Mouse (Mus musculus): Measurements from ENCODE around the gene Bcl2l12. TPM values are rescaled to one million over a fixed set of nuclear protein-coding genes. Genes with fewer than 3 reads are reported as not detected.

Bcl2l12 gene
- polyA plus RNA-seq, 1 experiment from 2014 or later: 66.7 TPM

- Histone ChIP-seq H3K27me3 (no peaks in the 10 kb centered on the region), H3K4me3 (no peak overlapping the region)
- WGBS: 75% methylated on average over 7 of the region's 7 CpGs
These were observed 32.5 kb downstream of the Bcl2l12 start for GRCm38 (mm10) chr7:44965975-44966374.

GRCm38 (mm10) chr7:44964990-44965389 lies 33.5 kb downstream of the Bcl2l12 start:
- H3K27me3 ChIP-seq: no peaks in the 10 kb centered on the region
- peaks cover 13% of the 10 kb centered on the region; the same call in 1 of the 2 replicates for H3K36me3 ChIP-seq
- H3K9ac ChIP-seq: no peak overlapping the region
- ATAC-seq (ENCODE audit: borderline replicate concordance, extremely low read depth, low FRiP score, low TSS enrichment): no peak
- no peak overlapping the region for H3K4me3 ChIP-seq
- no peak overlapping the region for H3K27ac ChIP-seq
- no peaks in the 10 kb centered on the region for H3K9me3 ChIP-seq
- H3K4me1 ChIP-seq: no peaks in the 10 kb centered on the region
- WGBS: 90% methylated on average over 13 of the region's 13 CpGs
- no peak overlapping the region for H3K4me2 ChIP-seq

More at GRCm38 (mm10) chr7:44965975-44966374, 32.5 kb downstream of the Bcl2l12 start:
- Histone ChIP-seq H3K36me3 (peaks cover 13% of the 10 kb centered on the region; the same call in 1 of the 2 replicates), H3K27ac (no peak overlapping the region), H3K9me3 (no peaks in the 10 kb centered on the region), H3K9ac (no peak overlapping the region), H3K4me1 (peaks cover 4% of the 10 kb centered on the region), H3K4me2 (no peak overlapping the region)
- no peak for ATAC-seq (ENCODE audit: borderline replicate concordance, extremely low read depth, low FRiP score, low TSS enrichment)

GRCm38 (mm10) chr7:44962831-44963230 lies 35.7 kb downstream of the Bcl2l12 start:
- Histone ChIP-seq H3K4me3 (no peak overlapping the region), H3K36me3 (peaks cover 13% of the 10 kb centered on the region; the same call in 1 of the 2 replicates), H3K4me2 (no peak overlapping the region), H3K27ac (no peak overlapping the region), H3K4me1 (no peaks in the 10 kb centered on the region), H3K9me3 (no peaks in the 10 kb centered on the region), H3K9ac (no peak overlapping the region), H3K27me3 (no peaks in the 10 kb centered on the region)
- ATAC-seq (ENCODE audit: borderline replicate concordance, extremely low read depth, low FRiP score, low TSS enrichment): no peak
- 86% methylated on average over 5 of the region's 5 CpGs for WGBS

GRCm38 (mm10) chr7:44962337-44962736 lies 36.2 kb downstream of the Bcl2l12 start:
- ATAC-seq (ENCODE audit: borderline replicate concordance, extremely low read depth, low FRiP score, low TSS enrichment): no peak
- no peaks in the 10 kb centered on the region; the same call in 1 of the 2 replicates for H3K4me1 ChIP-seq

GRCm38 (mm10) chr7:44960512-44960910 lies 38.0 kb downstream of the Bcl2l12 start:
- WGBS: 85% methylated on average over 13 of the region's 13 CpGs
- H3K9me3 ChIP-seq: no peaks in the 10 kb centered on the region
- ATAC-seq (ENCODE audit: borderline replicate concordance, extremely low read depth, low FRiP score, low TSS enrichment): no peak

More at GRCm38 (mm10) chr7:44962337-44962736, 36.2 kb downstream of the Bcl2l12 start:
- Histone ChIP-seq H3K4me2 (no peak overlapping the region), H3K36me3 (peaks cover 13% of the 10 kb centered on the region; the same call in 1 of the 2 replicates), H3K4me3 (no peak overlapping the region), H3K27ac (no peak overlapping the region), H3K9ac (no peak overlapping the region), H3K27me3 (no peaks in the 10 kb centered on the region), H3K9me3 (no peaks in the 10 kb centered on the region)
- WGBS: 57% methylated on average over 8 of the region's 8 CpGs

GRCm38 (mm10) chr7:44959874-44960511 lies 38.5 kb downstream of the Bcl2l12 start:
- no peak overlapping the region for H3K4me3 ChIP-seq
- no peaks in the 10 kb centered on the region; the same call in 1 of the 2 replicates for H3K4me1 ChIP-seq
- no peak for ATAC-seq (ENCODE audit: borderline replicate concordance, extremely low read depth, low FRiP score, low TSS enrichment)
- no peak overlapping the region for H3K4me2 ChIP-seq
- H3K36me3 ChIP-seq: peaks cover 6% of the 10 kb centered on the region; the same call in 1 of the 2 replicates
- no peak overlapping the region for H3K27ac ChIP-seq
- H3K9me3 ChIP-seq: no peaks in the 10 kb centered on the region
- H3K9ac ChIP-seq: no peak overlapping the region
- WGBS: 84% methylated on average over 10 of the region's 10 CpGs
- H3K27me3 ChIP-seq: no peaks in the 10 kb centered on the region

More at GRCm38 (mm10) chr7:44960512-44960910, 38.0 kb downstream of the Bcl2l12 start:
- peaks cover 7% of the 10 kb centered on the region; the same call in 1 of the 2 replicates for H3K36me3 ChIP-seq
- no peaks in the 10 kb centered on the region for H3K27me3 ChIP-seq
- no peak overlapping the region for H3K27ac ChIP-seq
- no peak overlapping the region for H3K9ac ChIP-seq
- no peak overlapping the region for H3K4me2 ChIP-seq
- H3K4me3 ChIP-seq: no peak overlapping the region
- H3K4me1 ChIP-seq: no peaks in the 10 kb centered on the region; the same call in 1 of the 2 replicates

GRCm38 (mm10) chr7:44959281-44959680 lies 39.2 kb downstream of the Bcl2l12 start:
- Histone ChIP-seq H3K36me3 (peaks cover 6% of the 10 kb centered on the region; the same call in 1 of the 2 replicates), H3K4me3 (no peak overlapping the region), H3K9me3 (no peaks in the 10 kb centered on the region), H3K9ac (no peak overlapping the region), H3K4me1 (no peaks in the 10 kb centered on the region; the same call in 1 of the 2 replicates), H3K27ac (no peak overlapping the region), H3K27me3 (no peaks in the 10 kb centered on the region), H3K4me2 (no peak overlapping the region)
- ATAC-seq (ENCODE audit: borderline replicate concordance, extremely low read depth, low FRiP score, low TSS enrichment): no peak
- WGBS: 76% methylated on average over 8 of the region's 8 CpGs

GRCm38 (mm10) chr7:44958208-44958607 lies 40.3 kb downstream of the Bcl2l12 start:
- H3K4me3 ChIP-seq: no peak overlapping the region
- H3K4me2 ChIP-seq: no peak overlapping the region
- no peak for ATAC-seq (ENCODE audit: borderline replicate concordance, extremely low read depth, low FRiP score, low TSS enrichment)
- H3K4me1 ChIP-seq: peaks cover under 1% of the 10 kb centered on the region
- H3K36me3 ChIP-seq: 0 out of 2 replicates have a peak, but pooled peaks cover 3% of the 10 kb centered on the region
- no peaks in the 10 kb centered on the region for H3K27me3 ChIP-seq
- 46% methylated on average over 7 of the region's 7 CpGs for WGBS
- no peak overlapping the region for H3K27ac ChIP-seq
- no peak overlapping the region for H3K9ac ChIP-seq
- no peaks in the 10 kb centered on the region for H3K9me3 ChIP-seq

- H3K9ac ChIP-seq: 0 out of 2 replicates have a peak overlapping the region, but pooled peaks have one; percentile 7
- peak overlapping the region; percentile 50 for H3K27ac ChIP-seq
These were observed 41.2 kb downstream of the Bcl2l12 start for GRCm38 (mm10) chr7:44957183-44957835.

GRCm38 (mm10) chr7:44956266-44956665 lies 42.2 kb downstream of the Bcl2l12 start:
- Histone ChIP-seq H3K9me3 (no peaks in the 10 kb centered on the region), H3K4me1 (peaks cover 17% of the 10 kb centered on the region), H3K4me3 (no peak overlapping the region), H3K27me3 (peaks cover 6% of the 10 kb centered on the region), H3K9ac (no peak overlapping the region), H3K27ac (no peak overlapping the region), H3K4me2 (no peak overlapping the region), H3K36me3 (no peaks in the 10 kb centered on the region)
- 59% methylated on average over 6 of the region's 6 CpGs for WGBS
- no peak for ATAC-seq (ENCODE audit: borderline replicate concordance, extremely low read depth, low FRiP score, low TSS enrichment)

More at GRCm38 (mm10) chr7:44957183-44957835, 41.2 kb downstream of the Bcl2l12 start:
- Histone ChIP-seq H3K27me3 (no peaks in the 10 kb centered on the region), H3K9me3 (no peaks in the 10 kb centered on the region), H3K4me2 (no peak overlapping the region), H3K4me1 (peaks cover 7% of the 10 kb centered on the region), H3K4me3 (no peak overlapping the region), H3K36me3 (no peaks in the 10 kb centered on the region)
- WGBS: 62% methylated on average over 20 of the region's 20 CpGs
- ATAC-seq (ENCODE audit: borderline replicate concordance, extremely low read depth, low FRiP score, low TSS enrichment): 0 out of 2 replicates have a peak, but pooled peaks have one; percentile 4

- Histone ChIP-seq H3K4me2 (no peak overlapping the region), H3K27ac (no peak overlapping the region), H3K4me1 (peaks cover 17% of the 10 kb centered on the region), H3K36me3 (no peaks in the 10 kb centered on the region), H3K9me3 (no peaks in the 10 kb centered on the region), H3K9ac (no peak overlapping the region), H3K4me3 (no peak overlapping the region), H3K27me3 (peaks cover 12% of the 10 kb centered on the region)
- WGBS: 48% methylated on average over 5 of the region's 5 CpGs
- no peak for ATAC-seq (ENCODE audit: borderline replicate concordance, extremely low read depth, low FRiP score, low TSS enrichment)
These were observed 42.9 kb downstream of the Bcl2l12 start for GRCm38 (mm10) chr7:44955628-44956027.

Measured in lung, embryonic 15.5 days (tissue).